Mouse (Mus musculus) granulocyte monocyte progenitor cell, adult 5-6 weeks (primary cell): ENCODE results near the gene Map2k5. TPM values are rescaled to one million over a fixed set of nuclear protein-coding genes. Genes with fewer than 3 reads are reported as not detected.

Experiments
- ATAC-seq: replicated peaks from 2 replicates; pipeline ENCODE4 v1.8.0; 2016; ENCODE audit warnings: mild to moderate bottlenecking, moderate TSS enrichment, inconsistent platforms; ENCODE audit not compliant: poor library complexity, severe bottlenecking
- total RNA-seq, 2 experiments: library from RNA; stranded (forward) in 1 of 2; stranded (reverse) in 1 of 2; fragments of 200-712, 200-1000 nt in 1 of 2; fragments of >200 nt in 1 of 2; fragmentation: Nextera tagmentation in 1 of 2; gene quantifications; 2 replicates each; pipeline ENCODE4 v1.2.3; 2014 to 2017

Gene Map2k5
- total RNA-seq, 2 experiments from 2014 or later, result 33.0 to 35.3 TPM

- ATAC-seq, result no peak
Measured at GRCm38 (mm10) chr9:63273781-63274180, 103.9 kb downstream of the Map2k5 start.

GRCm38 (mm10) chr9:63269839-63270238 is 107.9 kb downstream of the Map2k5 start:
- ATAC-seq, result no peak

- ATAC-seq, result no peak
Measured at GRCm38 (mm10) chr9:63263188-63263587, 114.5 kb downstream of the Map2k5 start.

DNA sequence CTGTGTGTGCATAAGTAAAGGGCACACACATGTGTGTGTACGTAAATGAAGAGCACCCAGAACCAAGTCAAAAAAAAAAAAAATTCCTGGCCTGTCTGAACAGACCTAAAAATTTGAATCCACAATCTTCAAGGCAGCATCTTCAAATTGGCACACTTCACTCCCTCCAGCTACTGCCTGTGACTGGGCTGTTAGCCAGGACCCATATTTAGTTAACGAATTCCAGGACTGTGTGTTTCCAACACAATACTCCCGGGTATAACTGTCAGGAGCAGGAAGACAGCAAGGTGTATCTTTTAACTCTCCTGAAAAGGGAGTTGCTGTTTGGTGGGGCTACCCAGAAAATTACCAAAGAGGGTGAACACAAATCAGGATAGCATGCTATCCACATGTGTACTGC is 118.9 kb downstream of the Map2k5 start:
- no peak for ATAC-seq

GRCm38 (mm10) chr9:63257739-63258138 is 120.0 kb downstream of the Map2k5 start:
- no peak for ATAC-seq

GRCm38 (mm10) chr9:63250841-63251626 is 126.7 kb downstream of the Map2k5 start:
- no peak for ATAC-seq

GRCm38 (mm10) chr9:63248095-63248787 is 129.5 kb downstream of the Map2k5 start:
- no peak for ATAC-seq

- ATAC-seq, result no peak
Measured at GRCm38 (mm10) chr9:63246568-63247169, 131.0 kb downstream of the Map2k5 start.

DNA sequence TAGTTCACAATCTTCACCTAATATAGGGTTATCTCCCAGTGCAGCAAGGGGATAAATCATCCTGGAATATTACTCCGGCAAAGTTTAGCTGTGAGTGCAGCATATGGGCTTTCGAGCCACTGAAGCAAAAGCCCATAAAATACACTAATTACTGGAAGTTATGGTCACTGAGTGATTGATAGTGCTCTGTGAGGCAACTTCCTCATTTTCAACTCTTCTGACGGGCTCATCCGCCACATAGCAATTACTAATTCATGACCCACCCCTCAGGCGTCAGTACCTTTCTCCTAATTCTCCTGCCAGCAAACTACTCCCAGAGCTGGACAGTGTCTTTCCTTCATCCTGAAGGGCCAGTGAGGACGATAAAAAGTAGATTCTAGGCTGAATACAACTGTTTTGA is 135.7 kb downstream of the Map2k5 start:
- peak; percentile 72 for ATAC-seq

DNA sequence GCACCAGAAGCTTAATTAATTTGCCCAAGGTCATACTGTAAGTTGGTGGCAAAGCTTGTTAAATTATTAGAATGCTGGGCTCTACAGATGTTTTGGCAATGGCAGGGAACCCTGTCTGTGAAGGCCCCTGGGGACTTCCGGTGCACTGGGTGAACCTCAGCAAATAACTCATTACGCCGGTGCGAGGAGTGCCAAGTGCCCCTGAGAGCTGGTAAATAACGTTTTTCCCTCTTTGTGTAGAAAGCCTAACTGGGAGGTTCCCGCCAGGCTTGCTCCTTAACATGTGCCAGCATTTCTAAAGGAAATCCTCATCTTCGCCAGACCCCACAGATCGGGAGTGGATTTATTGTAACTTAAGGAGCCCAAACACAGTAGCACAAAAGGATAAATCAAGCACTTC is 136.5 kb downstream of the Map2k5 start:
- ATAC-seq, result no peak

DNA sequence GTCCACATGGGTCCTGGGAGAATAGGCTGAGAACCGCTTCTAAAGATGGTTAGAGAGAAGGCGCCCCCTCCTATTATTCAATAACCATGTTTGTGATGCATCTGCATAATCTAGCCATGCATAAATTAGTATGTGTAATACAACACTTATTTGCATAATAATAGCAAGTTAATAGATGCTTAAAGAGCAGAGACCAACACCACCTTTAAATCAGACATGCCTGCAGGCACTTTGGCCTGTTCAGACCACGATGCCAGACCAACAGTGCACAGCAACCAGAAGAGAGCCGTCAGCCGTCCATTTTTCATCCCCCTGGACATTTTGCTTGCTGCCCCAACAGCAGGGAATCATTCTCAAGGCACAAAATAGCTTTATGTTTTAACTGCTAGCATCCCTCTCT is 143.3 kb downstream of the Map2k5 start:
- ATAC-seq, result no peak

- ATAC-seq, result no peak
Measured at GRCm38 (mm10) chr9:63230289-63230688, 147.4 kb downstream of the Map2k5 start.

GRCm38 (mm10) chr9:63229124-63229523 is 148.6 kb downstream of the Map2k5 start:
- no peak for ATAC-seq

DNA sequence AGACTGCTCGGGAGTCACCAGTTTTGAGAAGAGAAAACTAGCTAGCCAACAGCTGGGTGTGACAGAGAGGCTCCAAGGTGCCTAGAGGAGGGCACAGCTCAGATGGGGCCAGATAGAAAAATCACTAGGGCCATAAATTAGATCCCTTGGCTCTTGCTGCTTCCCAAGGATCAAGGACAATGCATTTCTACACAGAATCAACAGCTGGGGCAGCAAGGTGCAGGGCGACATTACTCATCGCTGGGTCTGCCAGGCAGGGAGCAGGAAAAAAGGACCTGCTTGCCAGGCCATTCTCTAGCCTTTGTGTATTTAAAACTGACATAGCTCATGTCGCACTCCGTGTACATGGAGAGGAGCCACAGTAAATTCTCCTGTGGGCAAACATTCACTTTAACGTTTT is 155.5 kb downstream of the Map2k5 start:
- no peak for ATAC-seq

DNA sequence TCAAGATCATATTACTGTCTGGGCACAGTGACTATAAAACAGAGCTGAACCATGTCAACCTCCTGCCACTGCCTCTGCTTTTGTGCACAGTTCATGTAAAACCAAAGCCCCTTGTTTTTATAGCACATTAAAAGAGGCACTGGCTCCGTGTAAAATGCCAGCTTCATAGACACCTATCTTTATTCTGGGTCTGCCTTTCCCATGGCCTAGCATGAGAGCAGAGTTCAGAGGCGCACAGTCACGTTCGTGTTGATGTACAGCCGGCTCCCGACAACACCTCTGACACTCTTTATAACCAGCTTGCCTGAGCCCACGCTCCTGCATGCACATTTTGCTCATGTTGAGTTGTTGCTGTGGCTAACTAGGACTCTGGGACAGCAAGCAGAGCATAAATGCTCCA is 157.9 kb downstream of the Map2k5 start:
- no peak for ATAC-seq

DNA sequence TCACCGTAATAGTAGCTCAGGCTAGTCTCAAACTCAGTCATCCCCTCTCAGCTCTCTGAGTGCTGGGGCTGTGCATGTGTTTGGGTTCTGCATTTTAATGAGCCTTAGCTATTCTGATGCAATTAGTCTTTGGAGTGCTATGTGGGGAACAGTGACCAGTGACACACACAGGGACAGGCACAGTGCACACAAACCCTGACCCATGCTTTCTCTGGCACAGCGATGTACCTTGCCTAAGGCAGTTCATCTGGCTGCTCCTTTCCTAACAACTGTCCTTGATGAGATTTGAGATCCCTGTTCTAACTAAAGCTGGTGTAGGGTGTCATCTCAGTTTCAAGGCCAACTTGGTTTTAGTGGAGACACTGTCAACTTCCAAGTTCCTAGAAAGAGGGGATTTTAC is 162.7 kb downstream of the Map2k5 start:
- no peak for ATAC-seq

GRCm38 (mm10) chr9:63206769-63207276 is 170.9 kb downstream of the Map2k5 start:
- no peak for ATAC-seq

DNA sequence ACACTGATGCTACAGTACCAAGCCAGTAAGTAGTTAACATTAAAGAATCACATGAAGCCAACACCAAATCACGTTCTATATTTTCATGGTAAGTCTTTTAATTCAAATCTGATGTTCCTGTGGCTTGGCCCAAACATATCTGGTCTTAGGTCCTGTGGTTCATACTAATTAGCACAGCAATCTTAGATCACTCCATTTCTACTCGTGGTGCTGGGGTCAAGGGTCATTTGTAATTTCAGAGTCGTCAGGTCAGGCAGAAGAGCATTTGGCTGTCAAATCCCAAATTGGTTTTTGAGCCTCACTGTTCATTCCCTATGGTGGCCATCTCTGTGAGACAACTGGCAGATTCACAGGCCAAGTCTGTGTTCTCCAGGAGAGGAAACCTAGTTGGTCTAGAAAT is 174.2 kb downstream of the Map2k5 start:
- ATAC-seq, result no peak

- ATAC-seq, result no peak
Measured at GRCm38 (mm10) chr9:63201376-63202323, 176.1 kb downstream of the Map2k5 start.

DNA sequence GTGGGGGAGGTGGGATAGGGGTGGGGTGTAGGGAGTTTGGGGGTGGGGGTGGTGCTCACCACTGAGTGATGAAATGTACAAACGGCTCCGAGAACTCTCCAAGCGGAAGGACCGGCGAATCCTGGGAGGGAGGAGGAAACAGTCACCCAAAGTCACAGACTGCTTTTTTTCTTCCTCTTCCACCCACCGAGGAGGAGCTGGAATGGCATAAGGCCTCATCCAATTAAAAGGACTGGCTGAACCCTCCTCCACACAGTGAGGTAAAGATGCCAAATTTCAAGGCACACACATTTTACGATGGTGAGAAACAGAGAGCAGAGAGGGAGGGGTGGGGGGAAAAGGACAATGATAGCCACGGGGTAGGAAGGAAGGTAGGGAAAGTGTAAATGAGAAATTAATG is 180.4 kb downstream of the Map2k5 start:
- no peak for ATAC-seq
